Mouse (Mus musculus) intestine, postnatal 0 days (tissue): Measurements from ENCODE around the gene Ccna2. TPM values are rescaled to one million over a fixed set of nuclear protein-coding genes. Genes with fewer than 3 reads are reported as not detected.

ENCODE experiments used
- ATAC-seq: fragments of 200-750 bp; cut with Nextera tagmentation; 2 replicates; pipeline ENCODE4 v1.8.0; 2017; ENCODE audit warnings: mild to moderate bottlenecking, moderate TSS enrichment, moderate library complexity
- H3K27ac ChIP-seq: fragments of 300-500 bp; sonication (generic); 2 replicates; pipeline ENCODE4 v1.5.1; 2014; ENCODE audit warnings: mild to moderate bottlenecking, low read depth, low read length, moderate library complexity
- H3K27me3 ChIP-seq: fragments of 300-500 bp; sonication (generic); replicated peaks from 2 replicates; pipeline ENCODE4 v1.6.1; 2014; ENCODE audit warnings: low read length, mixed read lengths; ENCODE audit not compliant: control insufficient read depth, insufficient read depth
- H3K36me3 ChIP-seq: fragments of 300-500 bp; sonication (generic); 2 replicates; pipeline ENCODE4 v1.6.1; 2014; ENCODE audit warnings: mild to moderate bottlenecking, moderate library complexity; ENCODE audit not compliant: control insufficient read depth, insufficient read depth
- H3K4me1 ChIP-seq: fragments of 300-500 bp; sonication (generic); replicated peaks from 2 replicates; pipeline ENCODE4 v1.6.1; 2014; ENCODE audit warnings: antibody characterized with exemption, low read length, mixed read lengths; ENCODE audit not compliant: control insufficient read depth, insufficient read depth
- H3K4me2 ChIP-seq: fragments of 300-500 bp; sonication (generic); replicated peaks from 2 replicates; pipeline ENCODE4 v1.6.1; 2014; ENCODE audit warnings: low read depth, mild to moderate bottlenecking, moderate library complexity
- H3K4me3 ChIP-seq: fragments of 300-500 bp; sonication (generic); 2 replicates; pipeline ENCODE4 v1.5.1; 2014; ENCODE audit warnings: low read depth, low read length
- H3K9ac ChIP-seq: fragments of 300-500 bp; sonication (generic); 2 replicates; pipeline ENCODE4 v1.6.1; 2014; ENCODE audit warnings: mild to moderate bottlenecking, low read depth, low read length
- H3K9me3 ChIP-seq: fragments of 300-500 bp; sonication (generic); 2 replicates; pipeline ENCODE4 v1.6.1; 2016; ENCODE audit warnings: mixed run types; ENCODE audit not compliant: control insufficient read depth
- CTCF ChIP-seq: sonication (generic); IDR thresholded peaks from 2 replicates; pipeline ENCODE4 v1.5.1; 2016; ENCODE audit warnings: low read depth, mild to moderate bottlenecking, control low read depth, antibody characterized with exemption, moderate library complexity
- WGBS: fragments of 180-500 bp; shearing (Covaris S2); extraction: QIAGEN DNeasy Blood & Tissue Kit; methylation state at CpG from one replicate; pipeline ENCODE4 v1.1.7; 2014; 5-methylcytosine and 5-hydroxymethylcytosine counted together
- polyA plus RNA-seq: library from polyadenylated mRNA; unstranded; fragments of >200 nt; fragmentation: Nextera tagmentation; extraction: Ambion mirVana; gene quantifications from 2 replicates; pipeline ENCODE4 v1.2.1, GENCODE M21; 2015

Ccna2 gene
- polyA plus RNA-seq, 1 experiment from 2014 or later: 43.3 TPM

- H3K27ac ChIP-seq: no peak overlapping the region
- H3K4me3 ChIP-seq: no peak overlapping the region
- ATAC-seq: no peak
- TF ChIP-seq CTCF: no peak
- peaks cover under 1% of the 10 kb centered on the region; the same call in 1 of the 2 replicates for H3K4me1 ChIP-seq
- no peak overlapping the region for H3K4me2 ChIP-seq
- H3K36me3 ChIP-seq: no peaks in the 10 kb centered on the region
- H3K27me3 ChIP-seq: no peaks in the 10 kb centered on the region
- no peaks in the 10 kb centered on the region for H3K9me3 ChIP-seq
- WGBS: 79% methylated on average over 4 of the region's 4 CpGs
- H3K9ac ChIP-seq: no peak overlapping the region
Observed at GRCm38 (mm10) chr3:36537701-36538470, 34.1 kb downstream of the Ccna2 start.

- WGBS: 86% methylated on average over 12 of the region's 12 CpGs
- Histone ChIP-seq H3K27ac (no peak overlapping the region), H3K4me2 (no peak overlapping the region), H3K36me3 (no peaks in the 10 kb centered on the region), H3K4me3 (no peak overlapping the region), H3K4me1 (peaks cover 4% of the 10 kb centered on the region; the same call in 1 of the 2 replicates), H3K9ac (no peak overlapping the region), H3K9me3 (no peaks in the 10 kb centered on the region), H3K27me3 (no peaks in the 10 kb centered on the region)
- no peak for ATAC-seq
- TF ChIP-seq CTCF: no peak
Observed at GRCm38 (mm10) chr3:36536041-36536440, 35.9 kb downstream of the Ccna2 start.

- ATAC-seq: peak; percentile 92
- peak overlapping the region; percentile 65 for H3K27ac ChIP-seq
- WGBS: 4% methylated on average over 1 of the region's 1 CpGs
- peak overlapping the region; percentile 76 for H3K4me2 ChIP-seq
- H3K9ac ChIP-seq: no peak overlapping the region
- no peaks in the 10 kb centered on the region for H3K36me3 ChIP-seq
- H3K27me3 ChIP-seq: no peaks in the 10 kb centered on the region
- H3K4me3 ChIP-seq: no peak overlapping the region
- TF ChIP-seq CTCF: no peak
- H3K4me1 ChIP-seq: peaks cover 4% of the 10 kb centered on the region; the same call in 1 of the 2 replicates
- no peaks in the 10 kb centered on the region for H3K9me3 ChIP-seq
Observed at GRCm38 (mm10) chr3:36533201-36533672, 38.7 kb downstream of the Ccna2 start.

- H3K27ac ChIP-seq: peak overlapping the region; percentile 65
- peak; percentile 42 for ATAC-seq
- no peaks in the 10 kb centered on the region for H3K9me3 ChIP-seq
- H3K4me2 ChIP-seq: peak overlapping the region; percentile 76
- no peak overlapping the region for H3K9ac ChIP-seq
- no peaks in the 10 kb centered on the region for H3K27me3 ChIP-seq
- peak overlapping the region; percentile 48; the same call in 1 of the 2 replicates for H3K4me3 ChIP-seq
- 21% methylated on average over 7 of the region's 7 CpGs for WGBS
- no peaks in the 10 kb centered on the region for H3K36me3 ChIP-seq
- TF ChIP-seq CTCF: peak; percentile 16; the same call in 1 of the 2 replicates
- H3K4me1 ChIP-seq: peaks cover 4% of the 10 kb centered on the region; the same call in 1 of the 2 replicates
Observed at GRCm38 (mm10) chr3:36532738-36533137, 39.2 kb downstream of the Ccna2 start.

GRCm38 (mm10) chr3:36531979-36532542 lies 39.9 kb downstream of the Ccna2 start:
- ATAC-seq: no peak
- no peaks in the 10 kb centered on the region for H3K36me3 ChIP-seq
- H3K4me2 ChIP-seq: peak overlapping the region; percentile 76
- peak overlapping the region; percentile 48 for H3K4me3 ChIP-seq
- no peaks in the 10 kb centered on the region for H3K9me3 ChIP-seq
- H3K9ac ChIP-seq: peak overlapping the region; percentile 47
- peak overlapping the region; percentile 57; the same call in 1 of the 2 replicates for H3K27ac ChIP-seq
- H3K27me3 ChIP-seq: no peaks in the 10 kb centered on the region
- WGBS: 3% methylated on average over 18 of the region's 18 CpGs
- no peak for TF ChIP-seq CTCF
- peaks cover 4% of the 10 kb centered on the region; the same call in 1 of the 2 replicates for H3K4me1 ChIP-seq

- no peaks in the 10 kb centered on the region for H3K27me3 ChIP-seq
- WGBS: 72% methylated on average over 2 of the region's 2 CpGs
- TF ChIP-seq CTCF: no peak
- H3K4me1 ChIP-seq: peaks cover 4% of the 10 kb centered on the region; the same call in 1 of the 2 replicates
- H3K27ac ChIP-seq: no peak overlapping the region
- H3K9me3 ChIP-seq: no peaks in the 10 kb centered on the region
- H3K4me3 ChIP-seq: no peak overlapping the region
- H3K36me3 ChIP-seq: no peaks in the 10 kb centered on the region
- H3K9ac ChIP-seq: no peak overlapping the region
- H3K4me2 ChIP-seq: peak overlapping the region; percentile 76; the same call in 1 of the 2 replicates
- no peak for ATAC-seq
Observed at GRCm38 (mm10) chr3:36531242-36531641, 40.7 kb downstream of the Ccna2 start.
